15 mouse cellular contexts compared by ENCODE assay signal in genomic region chr17:25076906-25077305, GRCm38 (mm10). TPM values are rescaled to one million over a fixed set of nuclear protein-coding genes. Genes with fewer than 3 reads are reported as not detected.
A peak's percentile ranks its signal among the peaks of the same experiment; 100 is the strongest.
DNase-seq lines count a peak whose midpoint lies in the region; ATAC-seq and TF ChIP-seq lines count a peak whose summit lies in the region.
"Had no signal": no experiment of that assay in that cellular context is flagged by ENCODE, and none has a peak within 500 bp of the region (broad histone marks: within the 10 kb centered on the region; RNA-seq: fewer than 3 reads in every experiment).

No protein-coding gene starts in this region.

- 80% methylated on average over 4 of the region's 4 CpGs for WGBS in hindbrain, embryonic 16.5 days
- WGBS in hindbrain, embryonic 12.5 days = 92% methylated on average over 4 of the region's 4 CpGs
- 90% methylated on average over 4 of the region's 4 CpGs for WGBS in lung, embryonic 14.5 days

- no peak for TF ChIP-seq CTCF in lung, embryonic 14.5 days (IDR thresholded peaks at IDR 0.05; ENCODE audit: low read depth)

- no peaks in the 10 kb centered on the region for H3K36me3 ChIP-seq in hindbrain, embryonic 16.5 days (ENCODE audit: control insufficient read depth, insufficient read depth, low read length)
- H3K36me3 ChIP-seq in hindbrain, embryonic 12.5 days = peaks cover 3% of the 10 kb centered on the region; the same call in 1 of the 2 replicates
- 0 out of 2 replicates have a peak, but pooled peaks cover 15% of the 10 kb centered on the region for H3K36me3 ChIP-seq in lung, embryonic 14.5 days (ENCODE audit: insufficient read depth)
- H3K36me3 ChIP-seq: embryonic facial prominence, embryonic 15.5 days; liver, embryonic 13.5 days had no signal

- no peak overlapping the region for H3K4me3 ChIP-seq in hindbrain, embryonic 16.5 days (ENCODE audit: low read length)
- no peak overlapping the region for H3K4me3 ChIP-seq in hindbrain, embryonic 12.5 days
- H3K4me3 ChIP-seq in lung, embryonic 14.5 days (ENCODE audit: low read depth, low read length) = peak overlapping the region; percentile 46; the same call in 1 of the 2 replicates
- H3K4me3 ChIP-seq: liver, embryonic 13.5 days had no signal

- H3K9ac ChIP-seq in hindbrain, embryonic 16.5 days (ENCODE audit: low read depth, low read length) = no peak overlapping the region
- no peak overlapping the region for H3K9ac ChIP-seq in hindbrain, embryonic 12.5 days
- H3K9ac ChIP-seq in lung, embryonic 14.5 days = no peak overlapping the region
- H3K9ac ChIP-seq: embryonic facial prominence, embryonic 15.5 days; liver, embryonic 13.5 days had no signal

- H3K4me2 ChIP-seq in hindbrain, embryonic 16.5 days (ENCODE audit: low read length) = no peak overlapping the region
- no peak overlapping the region for H3K4me2 ChIP-seq in hindbrain, embryonic 12.5 days (replicated peaks)
- H3K4me2 ChIP-seq in lung, embryonic 14.5 days = peak overlapping the region; percentile 55
- H3K4me2 ChIP-seq: liver, embryonic 13.5 days had no signal

- peak; percentile 57 for DNase-seq in cerebellum, adult 11-12 months
- DNase-seq in cerebellum, postnatal 4 days (ENCODE audit: low spot score in 2 of 2) = no peak
- DNase-seq in lung, embryonic 14.5 days = no peak
- no peak for DNase-seq in lung, postnatal 14 days
- peak; percentile 51 to 68 for DNase-seq in cerebellum, postnatal 25 days
- DNase-seq: layer of hippocampus, adult 9-11 months; liver, embryonic 13.5 days had no signal

- peak overlapping the region; percentile 63 for H3K27ac ChIP-seq in hindbrain, embryonic 16.5 days (ENCODE audit: low read depth, low read length)
- no peak overlapping the region for H3K27ac ChIP-seq in hindbrain, embryonic 12.5 days
- H3K27ac ChIP-seq in lung, embryonic 14.5 days (ENCODE audit: low read depth) = no peak overlapping the region
- H3K27ac ChIP-seq: liver, embryonic 13.5 days had no signal

- H3K9me3 ChIP-seq in hindbrain, embryonic 16.5 days (ENCODE audit: control insufficient read depth, low read length) = no peaks in the 10 kb centered on the region
- H3K9me3 ChIP-seq in hindbrain, embryonic 12.5 days (replicated peaks) = no peaks in the 10 kb centered on the region
- no peaks in the 10 kb centered on the region for H3K9me3 ChIP-seq in lung, embryonic 14.5 days (ENCODE audit: low read depth, low read length)
- H3K9me3 ChIP-seq: embryonic facial prominence, embryonic 15.5 days; G1E; liver, embryonic 13.5 days had no signal

- no peak for ATAC-seq in hindbrain, embryonic 16.5 days
- ATAC-seq in hindbrain, embryonic 12.5 days (ENCODE audit: low FRiP score) = no peak
- no peak for ATAC-seq in lung, embryonic 14.5 days (ENCODE audit: insufficient read depth)
- ATAC-seq in granulocyte monocyte progenitor cell, adult 5-6 weeks (replicated peaks; ENCODE audit: poor library complexity, severe bottlenecking) = no peak
- ATAC-seq: activated CD4-positive, CD25-positive, alpha-beta regulatory T cell, adult 4 months; inflammation-experienced regulatory T-cells, adult 6 months; midbrain, embryonic 16.5 days had no signal

- no peaks in the 10 kb centered on the region for H3K27me3 ChIP-seq in hindbrain, embryonic 16.5 days (replicated peaks; ENCODE audit: control insufficient read depth, insufficient read depth, low read length)
- H3K27me3 ChIP-seq in hindbrain, embryonic 12.5 days = no peaks in the 10 kb centered on the region
- no peaks in the 10 kb centered on the region for H3K27me3 ChIP-seq in lung, embryonic 14.5 days (ENCODE audit: insufficient read depth, low read length)
- H3K27me3 ChIP-seq: embryonic facial prominence, embryonic 15.5 days; liver, embryonic 13.5 days had no signal

- peaks cover 9% of the 10 kb centered on the region for H3K4me1 ChIP-seq in hindbrain, embryonic 16.5 days (ENCODE audit: control insufficient read depth, insufficient read depth, low read depth, low read length)
- 0 out of 2 replicates have a peak, but pooled peaks cover 5% of the 10 kb centered on the region for H3K4me1 ChIP-seq in hindbrain, embryonic 12.5 days
- peaks cover 25% of the 10 kb centered on the region for H3K4me1 ChIP-seq in lung, embryonic 14.5 days (ENCODE audit: insufficient read depth)

RNA-seq across cellular contexts. Expression of gene Tmem204, which starts 6.5 kb away (rescaled TPM):
- polyA plus RNA-seq in hindbrain, embryonic 16.5 days (2015; fragmentation: Nextera tagmentation; extraction: Ambion mirVana) = 13.8 and 14.1 TPM in 2 replicates
- polyA plus RNA-seq in hindbrain, embryonic 12.5 days (2016; fragmentation: Nextera tagmentation; extraction: Ambion mirVana) = 8.5 and 9.5 TPM in 2 replicates
- polyA plus RNA-seq in lung, embryonic 14.5 days (2014; fragmentation: Nextera tagmentation; extraction: Ambion mirVana) = 65.2 and 67.1 TPM in 2 replicates
- not detected in 2 replicates for total RNA-seq in granulocyte monocyte progenitor cell, adult 5-6 weeks (2014; fragmentation: Nextera tagmentation)
- total RNA-seq in granulocyte monocyte progenitor cell, adult 5-6 weeks (2017) = not detected in 2 replicates
- polyA plus RNA-seq: G1E had no signal

RNA-seq across cellular contexts. Expression of gene Telo2, which starts 38.9 kb away (rescaled TPM):
- polyA plus RNA-seq in hindbrain, embryonic 16.5 days (2015; fragmentation: Nextera tagmentation; extraction: Ambion mirVana) = 54.6 and 60.8 TPM in 2 replicates
- 42.5 and 43.2 TPM in 2 replicates for polyA plus RNA-seq in hindbrain, embryonic 12.5 days (2016; fragmentation: Nextera tagmentation; extraction: Ambion mirVana)
- polyA plus RNA-seq in lung, embryonic 14.5 days (2014; fragmentation: Nextera tagmentation; extraction: Ambion mirVana) = 41.8 and 46.5 TPM in 2 replicates
- total RNA-seq in granulocyte monocyte progenitor cell, adult 5-6 weeks (2014; fragmentation: Nextera tagmentation) = 49.8 and 55.9 TPM in 2 replicates
- 21.8 and 37.3 TPM in 2 replicates for total RNA-seq in granulocyte monocyte progenitor cell, adult 5-6 weeks (2017)

RNA-seq across cellular contexts. Expression of gene Ptx4, which starts 43.7 kb away (rescaled TPM):
- 0.49 TPM in 1 of 2 replicates, not detected in the other for polyA plus RNA-seq in hindbrain, embryonic 16.5 days (2015; fragmentation: Nextera tagmentation; extraction: Ambion mirVana)
- not detected in 2 replicates for polyA plus RNA-seq in hindbrain, embryonic 12.5 days (2016; fragmentation: Nextera tagmentation; extraction: Ambion mirVana)
- not detected in 2 replicates for polyA plus RNA-seq in lung, embryonic 14.5 days (2014; fragmentation: Nextera tagmentation; extraction: Ambion mirVana)
- total RNA-seq in granulocyte monocyte progenitor cell, adult 5-6 weeks (2014; fragmentation: Nextera tagmentation) = not detected in 2 replicates
- total RNA-seq in granulocyte monocyte progenitor cell, adult 5-6 weeks (2017) = not detected in 2 replicates
- polyA plus RNA-seq: activated CD4-positive, CD25-positive, alpha-beta regulatory T cell, adult 4 months; G1E; inflammation-experienced regulatory T-cells, adult 6 months; liver, embryonic 13.5 days had no signal

RNA-seq across cellular contexts. Expression of gene Clcn7, which starts 56.3 kb away (rescaled TPM):
- 28.9 and 34.3 TPM in 2 replicates for polyA plus RNA-seq in hindbrain, embryonic 16.5 days (2015; fragmentation: Nextera tagmentation; extraction: Ambion mirVana)
- polyA plus RNA-seq in hindbrain, embryonic 12.5 days (2016; fragmentation: Nextera tagmentation; extraction: Ambion mirVana) = 24.4 and 26.9 TPM in 2 replicates
- polyA plus RNA-seq in lung, embryonic 14.5 days (2014; fragmentation: Nextera tagmentation; extraction: Ambion mirVana) = 22.3 and 23.1 TPM in 2 replicates
- 12.1 and 18.9 TPM in 2 replicates for total RNA-seq in granulocyte monocyte progenitor cell, adult 5-6 weeks (2014; fragmentation: Nextera tagmentation)
- 11.3 and 12.6 TPM in 2 replicates for total RNA-seq in granulocyte monocyte progenitor cell, adult 5-6 weeks (2017)

Comparison
In these comparisons a context has a peak if more than half of its experiments do, and no peak if none do; other contexts are left out.
1. DNase-seq: peak in cerebellum, adult 11-12 months (single experiment) and cerebellum, postnatal 25 days (2 of 2); none in cerebellum, postnatal 4 days (0 of 2), lung, embryonic 14.5 days (single experiment) and lung, postnatal 14 days (single experiment).